Mouse (Mus musculus) c-Kit-positive CD71-positive TER-119-negative erythroid progenitor cells, embryonic 14.5 days (primary cell): Measurements from ENCODE around the gene Bsg.
A peak's percentile ranks its signal among the peaks of the same experiment; 100 is the strongest.

ENCODE experiments used
- DNase-seq: peaks from one replicate; pipeline ENCODE4 v3.0.0-alpha.2; 2013; ENCODE audit warnings: low read depth

Bsg gene

GRCm38 (mm10) chr10:79705951-79706350, 1.7 kb downstream of the Bsg start:
- peak; percentile 84 for DNase-seq

DNA sequence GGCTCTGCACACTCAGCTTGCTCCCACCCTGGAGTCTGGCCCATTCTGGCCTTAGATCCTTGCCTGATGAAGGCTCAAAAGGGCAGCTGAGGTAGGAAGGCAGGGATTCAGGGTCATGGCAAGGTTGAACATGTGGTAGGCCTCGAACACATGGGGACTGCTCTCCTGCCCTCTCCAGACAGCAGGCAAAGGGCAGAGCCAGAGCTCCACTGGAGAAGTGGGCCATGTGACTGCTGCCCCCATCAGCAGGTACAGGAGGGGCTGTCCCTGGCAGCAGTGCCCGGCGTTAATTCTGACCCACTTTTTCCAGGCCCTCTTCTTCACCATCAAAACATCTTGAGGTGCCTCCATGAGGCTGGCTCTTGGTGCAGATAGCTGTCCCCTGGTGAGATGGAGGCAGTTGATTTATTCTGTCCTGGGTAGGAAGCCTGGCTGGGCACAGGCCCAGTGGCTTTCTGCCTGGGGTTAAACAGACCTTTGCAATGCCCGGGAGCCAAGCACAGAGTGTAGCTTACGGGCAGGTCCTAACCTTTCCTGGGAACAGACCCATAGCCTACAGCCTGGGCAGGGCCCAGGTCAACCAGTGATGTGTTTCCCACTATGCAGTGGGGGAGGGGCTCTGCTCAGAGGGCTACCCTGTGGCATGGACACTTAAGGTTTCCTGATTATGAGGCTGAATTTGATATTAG, 2.3 kb downstream of the Bsg start:
- DNase-seq: no peak

DNA sequence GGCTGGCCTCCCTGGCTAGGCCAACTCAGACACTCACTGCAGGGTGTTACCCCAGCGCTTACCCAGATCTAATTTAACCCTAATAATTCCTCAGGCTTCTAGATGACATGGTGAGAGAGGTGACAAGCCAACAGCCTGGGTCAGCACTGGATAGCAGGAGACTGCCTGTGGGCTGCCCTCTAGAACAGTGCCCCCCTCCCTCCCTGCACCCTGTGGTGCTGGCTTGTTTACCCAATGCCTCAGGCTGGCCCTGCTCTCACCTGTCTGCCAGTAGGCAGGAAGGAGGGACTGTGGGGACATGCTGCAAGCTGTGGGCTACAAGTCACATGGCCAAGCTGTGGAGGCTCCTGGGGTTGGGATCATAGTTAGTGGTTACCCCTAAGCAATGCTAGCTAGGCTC, 2.9 kb downstream of the Bsg start:
- DNase-seq: no peak

DNA sequence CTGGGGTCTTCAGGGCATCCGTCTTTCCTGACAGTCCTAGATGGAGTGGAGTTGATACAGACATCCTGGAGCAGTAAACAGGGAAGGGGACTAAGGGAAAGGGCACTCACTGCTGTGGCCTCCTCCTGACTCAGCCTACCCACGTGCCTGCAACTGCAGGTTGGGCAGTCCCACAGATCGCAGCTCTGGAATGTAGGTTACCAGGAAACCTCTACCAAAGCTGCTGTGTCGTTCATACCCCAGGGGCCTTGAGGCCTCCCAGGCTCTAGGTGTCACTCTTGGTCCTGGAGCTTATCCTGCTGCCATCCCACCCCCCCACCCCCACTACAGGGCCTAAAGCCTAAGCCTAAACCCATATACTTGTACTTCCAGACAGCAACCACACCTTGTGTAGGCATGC, 3.5 kb downstream of the Bsg start:
- no peak for DNase-seq

DNA sequence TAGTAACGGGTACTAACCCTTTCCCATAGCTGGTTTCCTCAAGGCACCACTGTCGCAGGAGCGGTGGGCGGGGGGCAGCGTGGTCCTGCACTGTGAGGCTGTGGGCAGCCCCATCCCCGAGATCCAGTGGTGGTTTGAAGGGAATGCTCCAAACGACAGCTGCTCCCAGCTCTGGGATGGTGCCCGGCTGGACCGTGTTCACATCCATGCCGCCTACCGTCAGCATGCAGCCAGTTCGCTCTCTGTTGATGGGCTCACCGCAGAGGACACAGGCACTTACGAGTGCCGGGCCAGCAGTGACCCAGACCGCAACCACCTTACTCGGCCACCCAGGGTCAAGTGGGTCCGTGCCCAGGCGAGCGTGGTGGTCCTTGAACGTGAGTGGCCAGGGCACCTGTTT, 4.4 kb downstream of the Bsg start:
- DNase-seq: no peak

GRCm38 (mm10) chr10:79709307-79709706, 5.0 kb downstream of the Bsg start:
- DNase-seq: no peak

DNA sequence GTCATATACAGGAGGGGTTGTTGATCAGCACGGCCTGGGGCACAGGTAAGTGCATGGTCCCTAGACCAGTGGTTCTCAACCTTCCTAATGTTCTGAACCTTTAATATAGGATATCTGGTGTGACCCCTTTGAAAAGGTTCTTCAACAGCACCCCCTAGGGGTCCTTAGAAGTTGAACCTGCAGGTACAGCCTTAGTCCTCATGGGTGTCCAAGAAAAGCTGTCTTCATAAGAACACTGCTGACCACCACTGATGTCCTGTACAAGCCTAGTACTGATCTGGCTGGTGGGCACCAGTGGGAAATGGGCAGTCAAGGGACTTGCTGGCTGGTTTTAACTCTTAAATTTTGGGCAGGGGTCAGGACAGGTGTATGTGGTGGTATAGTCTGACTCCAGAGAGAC, 7.7 kb downstream of the Bsg start:
- DNase-seq: no peak

GRCm38 (mm10) chr10:79712499-79713126, 8.3 kb downstream of the Bsg start:
- peak; percentile 97 for DNase-seq

DNA sequence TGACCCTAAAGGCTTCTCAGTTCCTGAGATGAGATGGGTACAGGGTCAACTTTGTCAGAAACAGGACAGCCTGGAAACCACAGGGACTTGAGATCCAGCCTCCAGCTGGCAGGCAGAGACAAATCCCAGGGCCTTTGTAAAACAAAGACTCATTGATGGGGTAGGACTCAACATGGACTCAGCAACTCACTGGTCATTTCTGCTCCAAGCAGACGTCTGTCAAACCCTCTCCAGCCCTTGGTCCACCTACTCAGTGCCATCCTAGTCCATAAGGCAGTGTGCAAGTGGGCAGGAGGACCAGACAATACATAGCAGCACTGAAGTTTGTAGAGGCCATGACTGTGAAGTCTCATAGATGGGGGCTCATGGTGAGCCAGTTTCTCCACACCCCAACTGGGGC, 8.9 kb downstream of the Bsg start:
- DNase-seq: no peak

GRCm38 (mm10) chr10:79714996-79715395, 10.7 kb downstream of the Bsg start:
- DNase-seq: no peak

- DNase-seq: no peak
These were observed 12.1 kb downstream of the Bsg start, which contains the start of gene Hcn2 for GRCm38 (mm10) chr10:79716254-79716987. TSS of gene Hcn2 (plus strand) at chr10:79716634.

DNA sequence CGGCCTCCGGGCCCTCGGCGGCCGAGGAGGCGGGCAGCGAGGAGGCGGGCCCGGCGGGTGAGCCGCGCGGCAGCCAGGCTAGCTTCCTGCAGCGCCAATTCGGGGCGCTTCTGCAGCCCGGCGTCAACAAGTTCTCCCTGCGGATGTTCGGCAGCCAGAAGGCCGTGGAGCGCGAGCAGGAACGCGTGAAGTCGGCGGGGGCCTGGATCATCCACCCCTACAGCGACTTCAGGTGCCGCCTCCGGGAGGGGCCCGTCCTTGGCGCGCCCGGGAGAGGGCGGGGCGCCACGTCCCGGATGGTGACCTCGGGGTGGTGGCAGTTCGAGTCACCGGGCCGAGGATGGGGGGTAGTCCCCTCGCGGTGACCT, 12.7 kb downstream of the Bsg start:
- no peak for DNase-seq

DNA sequence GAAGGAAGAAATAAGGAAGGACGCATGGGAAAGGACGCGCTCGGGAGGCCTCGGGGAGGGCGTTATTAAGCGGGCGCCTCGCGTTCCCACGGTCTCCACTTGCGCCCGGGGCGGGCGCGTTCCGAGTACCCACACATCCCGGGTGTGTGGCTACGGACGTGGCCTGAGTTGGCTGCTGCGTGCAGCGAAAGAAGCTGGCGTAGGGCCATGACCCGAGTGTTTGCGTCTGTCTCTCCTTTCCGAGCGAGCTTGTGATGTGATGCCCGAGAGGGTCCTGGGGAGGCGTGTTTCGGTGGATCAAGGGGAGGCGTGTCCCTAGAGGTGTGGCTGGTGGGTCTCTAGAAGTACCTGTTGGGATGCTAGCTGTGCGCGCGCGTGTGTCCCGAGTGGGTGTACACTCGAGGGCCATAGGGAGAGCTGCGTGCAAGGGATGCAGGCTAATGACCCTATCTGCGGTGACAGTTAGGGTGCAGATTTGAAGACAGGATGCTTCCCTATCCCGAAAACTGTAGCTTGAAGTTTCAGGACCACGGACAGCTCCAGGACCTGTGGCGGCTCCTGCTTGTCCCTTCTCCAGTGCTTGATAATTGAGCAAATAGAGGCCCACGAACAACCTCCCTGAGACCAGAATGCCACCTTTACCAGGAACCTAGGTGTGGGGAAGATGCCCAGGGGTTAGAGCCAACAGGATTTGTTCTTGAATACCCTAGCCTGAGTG, 13.5 kb downstream of the Bsg start:
- DNase-seq: peak; percentile 89

DNA sequence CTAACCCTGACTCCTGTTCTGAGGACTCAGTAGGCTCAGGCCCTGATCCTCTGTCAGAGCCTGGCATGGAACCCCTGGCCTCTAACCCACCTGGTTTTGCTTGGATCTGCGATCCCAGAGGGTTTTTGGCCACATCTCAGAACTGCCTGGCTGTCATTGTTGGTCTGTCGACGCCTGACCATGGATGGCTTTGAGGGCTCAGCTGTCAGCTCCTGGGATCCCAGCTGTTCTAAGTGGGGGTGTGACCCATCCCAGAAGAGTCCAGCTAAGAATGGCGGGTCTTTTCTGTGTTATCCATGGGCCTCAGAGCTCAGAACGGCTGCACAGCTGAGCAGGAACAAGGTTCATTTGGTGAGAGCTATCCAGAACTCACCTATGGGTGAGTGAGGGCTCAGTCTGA, 16.8 kb downstream of the Bsg start:
- DNase-seq: no peak

DNA sequence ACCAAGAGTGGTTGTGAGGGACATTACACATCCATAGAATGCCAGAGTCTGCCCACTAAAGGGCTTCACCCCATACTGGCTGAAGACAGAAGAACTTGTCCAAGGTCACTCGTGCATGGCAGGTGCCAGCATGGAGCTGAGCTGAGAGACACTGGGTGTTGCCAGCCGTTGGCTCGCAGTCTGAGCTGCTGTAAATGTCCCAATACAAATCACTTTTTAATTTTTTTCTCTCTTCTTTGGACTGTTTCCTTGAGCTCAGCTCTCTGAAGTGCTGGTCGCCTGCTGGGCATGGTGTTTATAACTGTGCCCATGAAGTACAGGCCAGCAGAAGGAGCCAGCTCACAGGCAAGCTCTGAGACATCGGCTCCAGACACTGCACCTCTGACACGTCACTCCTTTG, 18.8 kb downstream of the Bsg start:
- DNase-seq: no peak

GRCm38 (mm10) chr10:79723692-79724091, 19.4 kb downstream of the Bsg start:
- DNase-seq: no peak

- DNase-seq: no peak
These were observed 21.8 kb downstream of the Bsg start for GRCm38 (mm10) chr10:79726090-79726489.

- DNase-seq: no peak
These were observed 24.3 kb downstream of the Bsg start for GRCm38 (mm10) chr10:79728323-79729249.

GRCm38 (mm10) chr10:79729357-79729965, 25.2 kb downstream of the Bsg start:
- DNase-seq: no peak

DNA sequence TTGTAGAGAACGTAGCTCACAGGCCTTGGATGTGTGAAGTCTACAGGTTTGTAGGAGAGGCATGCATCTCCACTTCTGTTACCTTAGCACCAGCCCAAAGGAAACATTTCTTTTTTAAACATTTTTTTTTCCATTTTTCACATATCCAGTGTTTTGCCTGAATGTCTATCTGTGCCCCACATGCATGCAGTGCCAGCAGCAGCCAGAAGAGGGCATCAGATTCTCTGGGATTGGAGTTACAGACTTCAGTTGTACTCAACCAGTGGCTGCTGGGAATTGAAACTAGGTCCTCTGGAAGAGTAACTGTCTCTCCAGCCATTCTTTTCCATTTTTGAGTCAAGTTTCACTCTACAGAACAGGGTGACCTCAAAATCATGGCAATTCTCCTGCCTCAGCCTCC, 28.2 kb downstream of the Bsg start:
- no peak for DNase-seq

DNA sequence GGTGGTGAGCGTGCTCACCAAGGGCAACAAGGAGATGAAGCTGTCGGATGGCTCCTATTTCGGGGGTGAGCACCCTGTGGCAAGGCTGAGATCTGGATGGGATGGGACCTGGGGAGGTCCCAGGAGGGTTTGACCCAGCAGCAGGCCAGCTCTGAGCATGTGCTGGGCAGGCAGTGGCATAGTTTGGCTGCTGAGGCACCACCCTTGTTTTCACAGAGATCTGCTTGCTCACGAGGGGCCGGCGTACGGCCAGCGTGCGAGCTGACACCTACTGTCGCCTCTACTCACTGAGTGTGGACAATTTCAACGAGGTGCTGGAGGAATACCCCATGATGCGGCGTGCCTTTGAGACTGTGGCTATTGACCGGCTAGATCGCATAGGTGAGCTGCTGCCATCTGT, 29.6 kb downstream of the Bsg start:
- DNase-seq: no peak
